Mouse (Mus musculus) ES-E14 (cell line): Measurements from ENCODE around the gene Esrrg. TPM values are rescaled to one million over a fixed set of nuclear protein-coding genes. Genes with fewer than 3 reads are reported as not detected.

Experiments used
- DNase-seq: peaks from one replicate; pipeline ENCODE4 v3.0.0-alpha.2; 2013; ENCODE audit warnings: low read depth, low spot score
- H3K27ac ChIP-seq: 2 replicates; pipeline ENCODE4 v1.5.1; 2012; ENCODE audit warnings: low read depth, mild to moderate bottlenecking, low read length, moderate library complexity, mixed read lengths; ENCODE audit not compliant: poor library complexity, insufficient read depth, severe bottlenecking
- H3K36me3 ChIP-seq: 2 replicates; pipeline ENCODE4 v1.6.1; 2012; ENCODE audit warnings: mild to moderate bottlenecking, low read length, moderate library complexity, mixed read lengths; ENCODE audit not compliant: control insufficient read depth, poor library complexity, insufficient read depth, severe bottlenecking
- H3K4me1 ChIP-seq, 2 experiments: fragments of 150-350 bp in 1 of 2; sonication (generic) in 1 of 2; 2 replicates each; pipeline ENCODE4 v1.6.1; 2012; ENCODE audit warnings: low read length in 2 of 2, mild to moderate bottlenecking in 1 of 2, mixed read lengths in 1 of 2; ENCODE audit not compliant: control insufficient read depth in 2 of 2, insufficient read depth in 2 of 2, poor library complexity in 1 of 2
- H3K4me3 ChIP-seq, 2 experiments: fragments of 150-350 bp in 1 of 2; sonication (generic) in 1 of 2; 2 replicates each; pipeline ENCODE4 v1.5.1; 2012; ENCODE audit warnings: low read length in 2 of 2, low read depth in 1 of 2, mild to moderate bottlenecking in 1 of 2, mixed read lengths in 1 of 2; ENCODE audit not compliant: insufficient read depth in 1 of 2, poor library complexity in 1 of 2, severe bottlenecking in 1 of 2
- H3K9ac ChIP-seq: 2 replicates; pipeline ENCODE4 v1.6.1; 2012; ENCODE audit warnings: low read depth, mild to moderate bottlenecking, low read length, mixed read lengths; ENCODE audit not compliant: poor library complexity, insufficient read depth, severe bottlenecking
- H3K9me3 ChIP-seq: fragments of 150-350 bp; sonication (generic); 2 replicates; pipeline ENCODE4 v1.6.1; 2012; ENCODE audit warnings: low read depth, mild to moderate bottlenecking, low read length; ENCODE audit not compliant: control insufficient read depth, insufficient read depth
- CHD2 ChIP-seq: IDR thresholded peaks from 2 replicates; pipeline ENCODE4 v1.6.1; 2014; ENCODE audit warnings: mild to moderate bottlenecking, low read depth, low read length, inconsistent platforms
- HCFC1 ChIP-seq: IDR thresholded peaks from 2 replicates; pipeline ENCODE4 v1.6.1; 2012; ENCODE audit warnings: low read length, inconsistent platforms, borderline replicate concordance; ENCODE audit not compliant: insufficient read depth
- MAFK ChIP-seq: IDR thresholded peaks from 2 replicates; pipeline ENCODE4 v1.6.1; 2014; ENCODE audit warnings: mild to moderate bottlenecking, low read depth, low read length, inconsistent platforms; ENCODE audit not compliant: insufficient read depth
- ZC3H11A ChIP-seq: IDR thresholded peaks from 2 replicates; pipeline ENCODE4 v1.6.1; 2012; ENCODE audit warnings: low read depth, mild to moderate bottlenecking, inconsistent platforms, low read length, borderline replicate concordance
- ZNF384 ChIP-seq: IDR thresholded peaks from 2 replicates; pipeline ENCODE4 v1.6.1; 2012; ENCODE audit warnings: low read depth, low read length, inconsistent platforms
- in situ Hi-C, 2 experiments: fragments of 600-800 bp; cut with MboI; formaldehyde crosslinking; loops; one replicate each; pipeline ENCODE4 v1.15.1; 2025; ENCODE audit warnings: low sequenced_read_pairs in 2 of 2, inconsistent platforms in 1 of 2; ENCODE audit not compliant: unreplicated experiment in 2 of 2
- total RNA-seq: library from RNA; depleted of rRNA; stranded (reverse); fragments of 300-350 nt; gene quantifications from 2 replicates; pipeline ENCODE4 v1.2.3, GENCODE M21; 2012

Esrrg gene
- total RNA-seq, 1 experiment = 0.09 TPM

- no peaks in the 10 kb centered on the region for H3K9me3 ChIP-seq
- no peak overlapping the region for H3K4me3 ChIP-seq
- no peaks in the 10 kb centered on the region for H3K36me3 ChIP-seq
- H3K9ac ChIP-seq = no peak overlapping the region
- H3K4me1 ChIP-seq = no peaks in the 10 kb centered on the region
- in situ Hi-C loops = no loop called here
- TF ChIP-seq HCFC1 (no peak), ZNF384 (no peak), CHD2 (no peak), ZC3H11A (no peak), MAFK (no peak)
- no peak for DNase-seq
- H3K27ac ChIP-seq = no peak overlapping the region
Measured at GRCm38 (mm10) chr1:188139473-188139872, 530.9 kb downstream of the Esrrg start.

- no peak overlapping the region for H3K9ac ChIP-seq
- no peaks in the 10 kb centered on the region for H3K4me1 ChIP-seq
- no peaks in the 10 kb centered on the region for H3K36me3 ChIP-seq
- in situ Hi-C loops = no loop called here
- H3K9me3 ChIP-seq = no peaks in the 10 kb centered on the region
- H3K4me3 ChIP-seq = no peak overlapping the region
- DNase-seq = no peak
- TF ChIP-seq ZC3H11A = no peak
- no peak for TF ChIP-seq CHD2
- H3K27ac ChIP-seq = no peak overlapping the region
Measured at GRCm38 (mm10) chr1:188140221-188140620, 531.6 kb downstream of the Esrrg start.

GRCm38 (mm10) chr1:188147381-188148156 is 539.0 kb downstream of the Esrrg start:
- no peak overlapping the region for H3K9ac ChIP-seq

GRCm38 (mm10) chr1:188151066-188151465 is 542.5 kb downstream of the Esrrg start:
- Histone ChIP-seq H3K36me3 (no peaks in the 10 kb centered on the region), H3K4me1 (no peaks in the 10 kb centered on the region), H3K27ac (no peak overlapping the region), H3K9ac (no peak overlapping the region), H3K9me3 (no peaks in the 10 kb centered on the region), H3K4me3 (no peak overlapping the region)
- TF ChIP-seq MAFK (no peak), ZC3H11A (no peak), ZNF384 (no peak), CHD2 (no peak), HCFC1 (no peak)
- DNase-seq = no peak
- in situ Hi-C loops = no loop called here

More at GRCm38 (mm10) chr1:188147381-188148156, 539.0 kb downstream of the Esrrg start:
- in situ Hi-C loops = no loop called here
- DNase-seq = no peak
- TF ChIP-seq CHD2 (no peak), ZC3H11A (no peak), ZNF384 (no peak), HCFC1 (no peak), MAFK (no peak)
- H3K9me3 ChIP-seq = no peaks in the 10 kb centered on the region
- H3K36me3 ChIP-seq = no peaks in the 10 kb centered on the region
- no peaks in the 10 kb centered on the region for H3K4me1 ChIP-seq
- no peak overlapping the region for H3K27ac ChIP-seq
- H3K4me3 ChIP-seq = no peak overlapping the region

- Histone ChIP-seq H3K4me1 (no peaks in the 10 kb centered on the region), H3K9me3 (no peaks in the 10 kb centered on the region), H3K27ac (no peak overlapping the region), H3K4me3 (no peak overlapping the region), H3K9ac (no peak overlapping the region), H3K36me3 (no peaks in the 10 kb centered on the region)
- in situ Hi-C loops = no loop called here
- no peak for DNase-seq
- TF ChIP-seq ZC3H11A = no peak
- no peak for TF ChIP-seq CHD2
- no peak for TF ChIP-seq HCFC1
- no peak for TF ChIP-seq ZNF384
- TF ChIP-seq MAFK = no peak
Measured at GRCm38 (mm10) chr1:188152011-188152410, 543.4 kb downstream of the Esrrg start.
